Mouse (Mus musculus): ENCODE results near the gene Psmg3. TPM values are rescaled to one million over a fixed set of nuclear protein-coding genes. Genes with fewer than 3 reads are reported as not detected.

The Psmg3 gene
- 10 to 100 TPM; 10.6 to 13.6 TPM for total RNA-seq (2023)

DNA sequence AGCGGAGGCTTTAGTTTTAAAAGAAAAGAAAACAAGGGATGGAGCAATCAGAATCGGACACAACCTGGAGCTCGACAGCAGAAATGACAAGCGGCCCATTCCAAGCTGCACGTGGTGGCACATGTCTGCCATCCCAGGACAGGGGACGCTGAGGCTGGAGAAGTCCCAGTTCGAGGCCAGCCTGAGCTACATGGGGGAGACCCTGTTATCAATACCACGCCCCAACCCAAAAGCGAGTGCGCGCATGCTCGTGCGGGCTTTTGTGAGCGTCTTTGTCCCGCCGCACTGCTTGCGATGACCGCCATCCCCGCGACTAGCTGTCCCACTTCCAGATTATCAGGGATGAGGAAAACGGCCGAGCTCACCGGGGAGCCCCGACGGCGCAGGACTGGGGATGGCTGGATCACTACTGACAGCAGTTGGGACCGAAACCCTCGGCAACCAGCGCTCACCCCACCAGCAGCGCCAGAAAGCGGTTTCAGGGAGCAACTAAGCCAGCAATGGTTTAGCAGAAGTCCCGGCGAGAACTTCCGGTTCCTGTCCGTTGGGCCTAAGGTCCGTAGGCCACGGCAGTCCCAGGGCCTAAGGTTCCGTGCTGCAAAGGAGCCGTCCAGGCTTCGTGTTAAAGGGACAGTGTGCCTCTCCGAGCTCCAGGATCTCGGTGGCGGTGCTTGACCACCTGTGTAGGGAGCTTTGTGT is at the start of gene Psmg3, which contains the start of gene Gm26938:
Psmg3 (minus strand) TSS at position 529 of the 699 bp plus-strand sequence.
Gm26938 (minus strand) TSS at position 51 of the 699 bp plus-strand sequence.

DNA sequence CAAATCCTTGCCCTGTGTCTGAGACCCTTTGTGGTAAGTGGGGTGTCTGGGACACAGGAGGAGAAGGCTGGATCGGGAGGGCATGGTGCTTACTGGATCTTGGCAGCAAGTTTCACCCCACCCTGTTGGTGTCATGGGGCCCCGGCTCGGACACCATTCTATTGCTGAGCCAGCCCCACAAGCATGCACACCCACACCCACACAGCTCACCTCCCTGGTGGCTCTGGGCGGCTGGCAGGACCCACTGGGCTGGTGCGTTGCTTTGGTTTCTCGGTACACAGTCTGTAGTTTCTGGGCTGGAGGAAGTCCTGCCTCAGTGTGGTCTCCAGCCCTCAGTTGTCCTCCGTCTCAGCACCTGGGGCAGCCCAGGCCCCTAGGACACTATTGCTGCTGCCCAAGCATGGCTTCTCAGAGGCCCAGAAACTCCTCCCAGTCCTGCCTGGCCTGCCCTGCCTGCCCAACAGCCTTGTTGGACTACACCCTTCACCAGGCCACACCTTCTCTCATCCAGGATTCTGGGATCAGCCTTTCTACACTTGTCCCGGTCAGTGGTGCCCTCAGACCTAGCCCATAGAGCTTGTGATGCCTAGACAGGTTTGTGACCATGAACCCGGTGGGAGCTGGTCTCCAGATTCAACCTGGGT is 7.0 kb downstream of the Psmg3 start, which contains the start of gene Tmem184a:
Tmem184a (minus strand) TSS at position 380 of the 644 bp plus-strand sequence.

DNA sequence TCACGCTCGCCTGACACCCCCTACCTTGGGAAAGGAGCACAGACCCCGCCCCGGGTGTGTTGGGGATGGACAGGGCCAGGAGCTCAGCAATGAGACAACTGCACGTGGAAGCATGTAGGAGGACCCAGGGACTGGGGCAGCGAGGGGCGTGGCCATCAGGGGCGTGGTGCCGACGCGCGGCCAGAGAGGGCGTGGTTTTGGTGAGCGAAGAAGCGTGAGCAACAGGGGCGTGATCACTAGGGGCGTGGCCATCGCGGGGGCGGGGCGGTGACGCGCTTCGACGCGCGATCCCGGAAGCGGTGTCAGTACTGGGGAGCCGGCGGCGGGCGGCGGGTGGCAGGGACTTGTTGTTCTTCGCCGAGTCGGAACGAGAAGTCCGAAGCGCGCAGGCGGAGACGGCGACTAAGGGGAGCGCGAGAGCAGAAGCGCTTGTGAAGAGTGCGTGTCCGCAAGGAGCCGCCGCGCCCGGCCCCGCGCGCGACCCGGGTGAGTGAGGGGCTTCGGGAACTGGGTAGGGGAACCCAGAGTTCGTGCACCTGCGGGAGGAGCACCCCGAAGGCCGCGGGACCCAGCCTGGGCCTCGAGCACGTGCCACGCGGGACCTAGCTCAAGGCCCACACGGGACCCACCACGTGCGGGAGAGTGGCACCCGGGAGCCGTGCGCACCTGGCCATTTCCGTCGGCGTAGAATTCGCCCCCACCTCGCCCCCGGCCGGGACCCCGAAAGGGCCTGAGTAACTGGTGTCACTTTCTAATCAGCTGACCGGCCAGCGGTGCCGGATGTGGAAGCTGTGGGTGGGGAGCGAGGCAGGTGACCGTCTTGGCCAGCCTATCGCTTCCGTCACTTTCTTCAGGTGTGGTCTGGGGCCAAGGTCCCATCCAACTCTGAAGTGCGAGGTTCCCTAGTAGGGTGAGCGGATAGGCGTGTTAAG is 35.2 kb downstream of the Psmg3 start, which contains the start of gene Mafk:
Mafk (plus strand) TSS at position 287 of the 932 bp plus-strand sequence.

DNA sequence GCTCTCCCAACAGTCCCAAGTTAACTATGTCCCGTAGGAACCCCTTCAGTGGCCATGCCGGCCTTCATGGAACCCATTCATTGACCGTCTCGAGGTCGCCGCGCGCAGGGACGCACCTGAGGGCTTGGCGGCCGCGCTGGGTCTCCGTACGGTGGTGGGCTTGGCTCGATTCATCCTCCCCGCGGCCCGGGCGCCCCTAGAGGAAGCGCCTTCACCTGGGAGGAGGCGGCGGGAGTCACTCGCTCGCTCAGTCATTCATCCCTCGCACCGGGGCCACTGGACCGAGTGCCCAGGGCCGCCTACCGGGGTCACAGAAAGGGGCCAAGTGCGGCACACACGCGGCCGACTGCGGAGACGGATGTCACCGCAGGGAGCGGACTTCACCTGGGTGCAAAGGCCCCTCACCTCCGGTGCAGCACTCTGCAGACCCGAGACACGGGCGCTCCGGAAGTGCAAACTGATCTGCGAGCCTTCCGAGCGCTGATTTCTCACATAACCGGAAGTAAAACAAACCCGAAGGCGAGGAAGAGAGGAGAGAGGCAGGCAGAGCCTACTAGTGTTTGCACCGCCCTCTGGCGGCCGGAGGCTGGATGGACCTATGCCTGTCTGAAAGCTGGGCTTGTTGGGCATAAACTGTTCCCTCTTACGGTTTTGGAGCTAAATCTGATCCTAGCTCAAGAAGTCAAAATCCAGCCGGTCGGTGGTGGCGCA is 51.3 kb downstream of the Psmg3 start, which contains the start of gene Ints1:
Ints1 (minus strand) TSS at position 459 of the 711 bp plus-strand sequence.

Other genes with a start within 250 kb of the Psmg3 start
- gene Micall2, start 90.5 kb downstream of the Psmg3 start, total RNA-seq (2023): 10 to 100 TPM in 1 of 2 experiments, 1 to 10 TPM in 1; 9.4 to 13.1 TPM
- gene Ints1, start 51.2 kb downstream of the Psmg3 start, total RNA-seq (2023): 10 to 100 TPM; 44.4 to 46.7 TPM
- 100 to 1,000 TPM in 1 of 2 experiments, 10 to 100 TPM in 1; 87.5 to 107 TPM for gene Mafk, start 35.4 kb downstream of the Psmg3 start, total RNA-seq (2023)
- gene Tmem184a, start 7.0 kb downstream of the Psmg3 start, total RNA-seq (2023): under 1 TPM; 0.09 to 0.15 TPM
- gene Gm26938, start 478 bp downstream of the Psmg3 start, total RNA-seq (2023): not detected
- not detected for gene Elfn1, start 81.1 kb upstream of the Psmg3 start, total RNA-seq (2023)

Measured in neutrophil, adult 83 days (primary cell).